Mouse (Mus musculus) layer of hippocampus, postnatal 14 days (tissue): Measurements from ENCODE around the gene Lsg1. TPM values are rescaled to one million over a fixed set of nuclear protein-coding genes. Genes with fewer than 3 reads are reported as not detected.

Experiments
- DNase-seq, 2 experiments: peaks; one replicate each; pipeline ENCODE4 v3.0.0; 2021 to 2022; ENCODE audit warnings: low spot score in 2 of 2, mixed read lengths in 1 of 2
- total RNA-seq, 2 experiments: library from RNA; stranded (reverse); gene quantifications; 2 replicates each; pipeline ENCODE4 v1.2.3; 2021

Gene Lsg1
- total RNA-seq, 2 experiments from 2014 or later, result 19.9 to 24.0 TPM

DNA sequence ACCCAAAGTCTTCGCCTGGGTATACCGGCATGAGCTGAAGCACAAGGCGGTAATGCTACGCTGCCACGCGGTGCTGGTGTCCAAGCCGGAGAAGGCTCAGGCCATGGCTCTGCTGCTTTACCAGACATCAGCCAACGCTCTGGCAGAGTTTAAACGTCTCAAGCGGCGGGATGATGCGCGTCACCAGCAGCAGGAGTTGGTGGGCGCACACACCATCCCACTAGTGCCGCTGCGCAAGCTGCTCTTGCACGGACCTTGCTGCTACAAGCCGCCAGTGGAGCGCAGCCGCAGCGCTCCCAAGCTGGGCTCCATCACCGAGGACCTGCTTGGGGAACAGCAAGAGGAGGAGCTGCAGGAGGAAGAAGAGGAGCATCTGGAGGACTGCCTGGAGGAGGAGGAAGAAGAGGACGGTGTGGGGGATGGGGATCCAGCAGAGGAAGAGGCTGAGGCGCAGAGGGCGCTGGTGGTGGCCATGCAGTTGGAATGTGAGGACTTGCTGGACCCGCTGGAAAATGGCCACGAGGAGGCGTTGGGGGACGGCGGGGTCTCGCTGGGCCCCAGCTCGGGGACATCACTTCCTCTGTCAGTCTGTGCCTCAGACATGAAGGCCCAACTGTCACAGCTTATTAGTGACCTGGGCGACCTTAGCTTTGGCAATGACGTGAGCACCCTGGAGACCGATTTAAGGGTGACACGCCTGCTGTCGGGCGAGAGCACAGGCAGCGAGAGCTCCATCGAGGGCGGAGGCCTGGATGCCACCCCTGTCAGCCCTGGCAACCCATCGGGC is 13.8 kb upstream of the Lsg1 start:
- DNase-seq, result peak in 1 of 2 experiments; percentile 29

DNA sequence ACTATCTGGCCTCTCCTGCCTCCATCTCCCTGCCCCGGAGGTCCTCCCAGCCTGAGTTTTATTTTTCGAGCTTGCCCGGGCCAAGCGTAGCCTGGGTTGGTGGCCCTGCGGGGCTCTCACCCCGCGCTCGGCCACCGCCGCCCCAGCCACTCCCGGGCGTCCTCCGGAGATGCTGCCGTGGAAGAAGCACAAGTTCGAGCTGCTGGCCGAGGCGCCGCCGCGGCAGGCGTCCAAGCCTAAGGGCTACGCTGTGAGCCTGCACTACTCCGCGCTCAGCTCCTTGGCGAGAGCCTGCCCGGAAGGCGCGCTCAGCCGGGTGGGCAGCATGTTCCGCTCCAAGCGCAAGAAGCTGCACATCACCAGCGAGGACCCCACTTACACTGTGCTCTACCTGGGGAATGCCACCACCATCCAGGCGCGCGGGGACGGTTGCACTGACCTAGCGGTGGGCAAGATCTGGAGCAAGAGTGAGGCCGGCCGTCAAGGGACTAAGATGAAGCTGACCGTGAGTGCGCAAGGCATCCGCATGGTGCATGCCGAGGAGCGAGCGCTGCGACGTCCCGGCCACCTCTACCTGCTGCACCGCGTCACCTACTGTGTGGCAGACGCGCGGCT is 13.1 kb upstream of the Lsg1 start:
- DNase-seq, result peak in 1 of 2 experiments; percentile 28

DNA sequence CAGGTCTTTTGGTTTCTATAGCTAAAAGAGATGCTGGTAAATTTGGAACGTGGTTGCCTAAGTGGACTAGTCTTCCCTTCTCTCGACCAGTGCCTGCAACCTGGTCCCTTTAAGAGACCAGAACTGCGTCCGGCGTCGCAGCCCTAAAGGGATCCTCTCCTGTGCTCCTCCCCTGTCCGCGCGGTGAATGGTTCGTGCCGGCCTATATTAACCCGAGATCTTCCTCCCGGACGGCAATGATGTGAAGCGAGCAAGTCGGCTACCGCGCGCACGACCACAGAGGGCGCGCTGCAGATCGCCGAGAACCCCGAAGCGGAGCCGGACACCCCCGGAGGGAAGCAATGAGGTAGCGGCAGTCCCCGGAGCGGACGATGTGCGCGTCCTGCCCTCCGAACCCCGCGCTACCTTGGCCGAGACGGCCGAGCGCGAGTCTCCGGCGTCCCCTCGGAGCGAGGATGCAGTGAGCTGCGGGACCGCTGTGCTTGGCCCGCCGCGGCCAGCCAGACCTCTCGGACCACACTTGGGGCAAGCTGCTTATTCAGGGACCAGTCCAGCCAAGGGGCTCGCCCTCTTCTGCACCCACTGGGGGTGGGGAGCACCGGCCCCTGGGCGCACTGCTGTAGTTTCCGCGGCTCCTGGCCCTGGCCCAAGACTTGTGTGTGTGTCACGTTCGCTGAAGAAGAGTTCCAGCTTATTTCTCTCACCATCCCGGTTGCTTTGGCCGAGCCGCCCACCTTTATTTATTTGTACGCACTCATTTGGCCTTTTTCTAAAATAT is 12.3 kb upstream of the Lsg1 start, which contains the start of gene Fam43a:
TSS of gene Fam43a (plus strand) at position 233 of the 778 bp plus-strand sequence.
- peak; percentile 68 to 80 for DNase-seq

DNA sequence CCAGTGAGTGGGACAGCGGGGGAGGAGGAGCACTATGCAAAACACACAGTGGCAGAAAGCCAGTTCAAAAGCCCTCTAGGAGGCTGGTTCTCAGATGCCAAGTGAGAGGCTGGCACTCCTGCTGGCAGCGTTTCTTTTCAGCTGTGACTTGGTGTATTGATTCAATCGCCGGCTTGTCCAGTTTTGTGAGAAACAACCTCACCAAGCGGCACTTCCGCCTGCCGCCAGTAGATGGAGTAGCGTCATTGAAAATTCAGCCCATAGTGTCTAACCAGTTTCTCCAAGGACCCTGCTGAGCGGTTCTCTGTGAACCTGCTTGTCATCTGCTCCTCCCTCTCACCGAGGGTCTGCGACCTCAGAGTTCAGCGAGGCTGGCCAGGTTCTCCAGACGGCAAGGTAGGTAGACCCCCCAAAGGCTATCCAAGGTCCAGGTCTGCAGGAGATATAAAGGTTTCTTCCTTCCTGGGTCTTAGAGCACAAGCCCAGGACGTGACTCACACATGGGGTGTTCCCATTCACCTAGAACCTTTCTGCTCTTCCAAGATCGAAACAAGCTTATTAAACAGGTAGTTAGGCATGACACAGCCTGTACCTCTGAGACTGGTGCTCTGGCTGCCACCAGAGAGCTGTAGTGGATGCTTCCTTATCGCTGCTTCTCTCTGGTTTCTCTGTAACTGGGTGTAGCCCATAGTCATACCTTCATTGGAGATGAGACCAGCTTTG is 9.7 kb upstream of the Lsg1 start:
- DNase-seq, result peak; percentile 95 to 96

DNA sequence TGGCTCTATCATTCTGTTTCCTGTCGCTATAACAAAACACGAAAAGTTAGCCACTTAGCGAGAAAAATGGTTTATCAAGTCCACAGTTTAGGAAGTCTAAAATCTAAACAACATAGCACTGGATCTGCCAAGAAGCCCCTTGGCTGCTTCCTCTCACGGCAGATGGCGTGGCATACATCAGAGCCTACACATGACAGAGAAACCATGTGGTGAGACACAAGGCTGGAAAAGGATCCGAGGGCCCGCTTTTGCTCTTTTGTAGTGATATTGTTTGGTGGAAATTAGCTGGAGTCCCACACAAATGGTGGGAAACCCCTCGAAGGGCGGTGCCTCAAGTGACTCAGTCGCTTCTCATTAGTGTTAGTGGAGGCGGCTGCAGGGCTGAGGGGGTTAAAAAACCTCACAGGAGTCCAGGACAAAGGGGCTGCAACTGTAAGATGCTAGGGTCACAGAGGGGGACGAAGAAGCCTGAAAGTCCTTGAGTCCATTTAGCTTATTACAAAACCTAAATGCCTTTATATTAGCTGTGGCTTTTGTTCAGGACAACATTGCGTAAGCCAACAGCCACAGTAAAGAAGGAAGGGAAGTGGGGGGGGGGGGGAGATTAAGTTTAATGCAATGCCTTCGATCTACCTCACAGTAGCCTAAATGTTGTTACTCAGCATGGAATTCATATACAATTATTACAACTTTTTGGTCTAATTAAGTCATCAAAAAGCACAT is 8.6 kb upstream of the Lsg1 start:
- DNase-seq, result peak; percentile 50 to 85

DNA sequence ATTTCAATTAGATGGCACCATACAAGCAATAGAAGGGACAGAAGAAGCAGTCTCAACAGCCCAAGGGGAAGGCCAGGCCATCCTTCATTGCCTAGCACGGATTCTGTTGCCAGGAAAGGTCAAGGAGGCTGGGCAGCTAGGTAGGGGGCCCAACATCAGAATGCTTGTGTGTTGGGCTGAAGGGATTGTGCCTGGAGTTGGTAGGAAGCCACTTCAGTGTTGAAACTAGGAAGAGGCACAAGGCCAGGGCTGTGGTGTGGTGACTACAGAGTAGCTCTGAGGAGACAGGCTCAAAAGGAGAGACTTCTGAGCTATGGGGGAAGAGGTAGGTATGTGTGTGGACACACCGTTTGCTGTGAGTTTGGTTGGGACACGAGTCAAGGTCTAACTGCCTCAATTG is 8.0 kb upstream of the Lsg1 start:
- DNase-seq, result no peak

DNA sequence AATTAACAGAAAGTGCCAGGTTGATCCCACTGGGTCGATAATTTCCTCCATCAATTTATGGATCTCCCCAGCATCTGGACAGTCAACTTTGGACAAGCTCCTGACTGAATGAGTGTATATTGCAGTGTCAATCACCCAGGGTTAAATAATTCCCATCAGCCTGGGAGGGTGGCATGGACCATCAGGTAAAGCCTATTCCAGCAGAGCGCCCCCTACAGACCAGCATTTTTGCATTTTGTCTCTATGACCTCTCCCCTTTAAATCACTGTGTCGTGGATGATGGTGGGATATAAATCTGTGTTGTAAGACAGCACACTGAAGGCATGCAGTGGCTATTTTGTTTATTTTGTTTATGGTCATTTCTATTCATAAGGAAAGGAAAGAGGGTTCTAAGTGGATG is 4.6 kb upstream of the Lsg1 start:
- DNase-seq, result no peak

DNA sequence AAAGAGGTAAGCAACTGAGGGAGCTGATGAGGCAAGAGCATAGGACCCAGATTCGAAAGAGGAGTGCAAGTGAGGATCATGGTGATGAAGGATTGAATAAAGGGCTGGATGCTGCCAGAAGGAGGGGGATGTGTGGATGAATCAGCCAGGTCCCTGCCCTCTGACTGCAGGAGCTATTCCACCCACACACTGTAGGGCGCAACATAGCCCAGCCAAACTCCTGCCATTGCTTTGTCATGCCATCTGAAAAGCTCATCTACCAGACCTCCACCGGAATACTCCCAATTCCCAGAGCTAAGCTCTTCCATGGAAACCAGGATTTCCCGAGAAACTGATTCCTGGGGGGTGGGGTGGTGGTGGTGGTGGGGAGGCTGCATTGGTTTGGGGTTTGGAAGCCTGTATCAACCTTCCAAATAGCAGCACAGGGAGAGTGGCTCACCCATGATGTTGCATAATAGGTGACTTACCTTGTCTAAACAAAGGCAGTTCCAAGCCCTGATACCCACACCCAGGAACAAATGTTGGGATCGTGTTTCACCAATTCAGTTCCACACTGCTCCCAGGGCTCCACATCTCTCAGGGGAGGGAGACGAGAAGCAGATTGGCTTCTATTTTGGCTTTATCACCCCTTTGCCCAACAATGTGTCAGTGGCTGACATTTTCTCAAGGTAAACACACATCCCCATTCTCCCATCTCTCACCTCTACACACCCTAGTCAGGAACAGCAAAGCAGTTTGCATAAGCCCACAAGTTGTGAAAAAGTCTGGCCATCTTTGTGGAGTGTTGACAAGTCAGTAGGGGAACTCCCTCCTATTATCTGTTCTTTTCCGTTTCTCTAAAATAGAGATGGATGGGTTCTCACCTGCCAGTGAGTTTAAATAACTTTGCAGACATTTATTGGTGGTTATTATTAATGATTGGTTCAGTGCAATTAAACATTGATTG is 3.1 kb upstream of the Lsg1 start:
- DNase-seq, result no peak

DNA sequence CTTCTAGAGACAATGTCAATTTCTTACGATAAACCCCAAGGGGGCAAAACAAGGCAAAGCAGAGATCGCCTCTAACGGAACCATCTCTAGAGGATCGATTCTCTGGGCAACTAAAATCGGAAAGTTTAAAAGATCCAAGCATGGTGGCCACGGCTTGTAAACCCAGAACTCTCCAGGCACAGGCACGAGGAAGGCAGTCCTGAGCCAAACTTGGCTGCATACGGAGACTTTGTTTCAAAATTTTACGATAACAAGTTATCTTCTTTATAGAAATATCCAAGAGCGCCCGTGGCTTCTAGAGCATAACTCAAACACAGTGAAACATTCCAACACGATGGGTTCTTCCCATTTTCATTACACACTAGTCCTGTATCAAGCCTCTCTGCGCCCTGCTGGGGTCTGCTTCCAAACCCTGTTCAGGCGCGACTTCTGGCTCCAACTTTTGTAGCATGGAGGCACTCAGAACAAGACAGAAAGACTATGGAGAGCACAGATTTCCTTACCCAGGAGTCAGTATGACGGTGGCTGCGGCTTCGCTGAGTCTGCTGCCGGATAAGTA is 378 bp downstream of the Lsg1 start:
- no peak for DNase-seq

DNA sequence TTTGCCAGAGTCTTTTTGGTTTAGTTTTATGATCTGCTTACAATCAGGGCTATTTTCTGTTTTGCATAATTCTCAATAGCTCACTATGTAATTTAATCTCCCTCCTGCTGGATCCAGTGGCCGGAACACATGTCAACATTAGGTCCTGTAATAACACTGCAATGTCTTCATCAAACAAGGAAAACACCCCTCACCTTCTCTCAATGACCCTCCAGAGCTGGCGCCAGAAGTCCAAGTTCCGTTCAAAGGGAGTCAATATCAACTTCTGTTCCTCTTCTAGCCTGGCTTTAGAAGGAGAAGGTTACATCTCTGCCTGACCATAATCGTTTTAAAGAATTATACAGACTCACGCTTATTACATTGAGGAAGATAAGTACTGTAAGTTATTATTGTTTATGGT is 6.6 kb downstream of the Lsg1 start:
- no peak for DNase-seq

DNA sequence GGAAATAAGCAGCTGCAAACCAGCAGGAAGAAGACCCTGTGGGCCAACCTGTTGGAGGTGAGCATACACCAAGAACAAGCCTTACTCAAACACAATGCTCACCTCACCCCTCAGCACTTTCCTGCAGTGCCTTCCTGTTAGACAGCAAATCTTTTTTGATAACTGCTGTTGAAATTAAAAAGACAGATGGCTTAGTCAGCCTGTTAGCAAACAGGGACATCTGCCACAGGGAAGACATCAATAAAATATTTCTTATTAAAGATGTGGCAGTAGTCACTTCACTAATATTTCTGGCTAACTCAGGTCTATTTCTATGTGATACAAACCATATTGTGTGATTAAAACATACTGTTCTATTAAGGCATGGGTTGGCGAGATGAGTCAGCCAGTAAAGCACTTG is 11.0 kb downstream of the Lsg1 start:
- peak in 1 of 2 experiments; percentile 57 for DNase-seq

DNA sequence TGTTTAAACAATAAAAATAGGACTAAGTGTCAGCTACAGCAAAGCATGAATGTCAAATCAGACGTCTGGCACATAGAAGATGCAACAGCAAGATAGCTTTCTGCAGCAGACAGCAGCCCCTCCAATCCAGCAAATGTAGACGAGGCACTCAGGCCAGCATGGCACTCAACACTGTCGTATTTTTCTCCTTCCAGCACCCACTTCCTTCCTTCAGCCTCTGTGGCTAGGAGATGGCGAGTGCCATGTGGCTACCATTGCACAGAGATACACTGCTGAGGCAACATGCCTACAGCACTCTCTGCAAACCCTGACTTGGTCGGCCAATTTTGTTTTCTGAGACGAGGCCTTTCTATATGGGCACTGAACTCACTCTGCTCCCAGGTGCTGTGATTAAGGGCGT is 11.6 kb downstream of the Lsg1 start:
- no peak for DNase-seq

DNA sequence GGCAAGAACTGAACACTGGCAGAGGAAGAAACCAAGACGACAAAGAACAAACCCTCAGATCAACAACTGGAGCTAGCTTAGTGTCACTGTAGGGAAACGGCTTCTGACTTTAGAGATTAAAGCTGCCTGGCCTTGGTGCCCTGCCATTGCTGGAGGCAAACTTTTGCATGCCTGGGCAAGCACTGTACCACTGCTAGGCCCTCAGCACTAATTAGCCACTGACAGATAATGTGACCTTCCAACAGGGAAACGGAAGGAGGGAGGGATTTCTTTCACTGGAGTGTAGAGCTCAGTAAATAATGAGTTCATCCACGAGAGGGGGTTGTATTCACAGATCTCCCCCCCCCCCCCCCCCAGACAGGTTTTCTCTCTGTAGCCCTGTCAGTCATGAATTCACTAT is 15.2 kb downstream of the Lsg1 start:
- no peak for DNase-seq

DNA sequence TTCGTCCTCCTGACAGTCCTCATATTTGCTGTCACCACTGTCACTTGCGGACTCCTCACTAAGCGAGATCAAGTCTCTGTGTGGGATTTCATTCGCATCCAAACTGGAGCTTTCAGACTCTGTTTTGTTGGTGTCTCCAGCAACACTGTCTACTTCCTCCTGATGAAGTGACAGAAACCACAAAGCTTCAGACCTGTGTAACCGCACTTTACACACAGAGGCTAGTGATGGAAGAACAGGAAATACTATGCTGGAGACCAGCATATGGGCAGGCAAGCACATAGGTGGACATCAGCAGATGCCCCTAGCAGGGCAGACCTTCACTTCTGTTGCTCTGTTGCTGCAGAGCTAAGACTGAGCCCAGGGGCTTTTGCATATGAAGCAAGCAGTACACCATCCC is 16.0 kb downstream of the Lsg1 start:
- DNase-seq, result no peak

DNA sequence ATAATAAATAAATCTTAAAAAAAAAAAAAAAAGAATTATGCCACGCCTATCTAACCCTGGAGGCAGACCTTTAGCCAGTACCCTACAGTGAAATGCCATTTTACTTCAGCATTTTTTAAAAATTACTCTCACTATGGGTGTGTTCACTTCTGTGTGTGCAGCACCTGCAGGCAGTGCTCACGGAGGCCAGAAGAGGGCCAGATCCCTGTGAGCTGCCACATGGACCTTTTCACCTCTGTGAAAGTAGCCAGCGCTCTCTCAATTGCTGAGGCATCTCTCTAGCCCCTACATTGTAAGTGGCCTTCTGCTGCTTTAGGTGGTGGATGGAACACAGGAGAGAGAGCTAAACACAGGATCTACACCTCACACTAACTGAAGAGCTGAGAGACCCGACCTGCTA is 17.2 kb downstream of the Lsg1 start:
- DNase-seq, result no peak

DNA sequence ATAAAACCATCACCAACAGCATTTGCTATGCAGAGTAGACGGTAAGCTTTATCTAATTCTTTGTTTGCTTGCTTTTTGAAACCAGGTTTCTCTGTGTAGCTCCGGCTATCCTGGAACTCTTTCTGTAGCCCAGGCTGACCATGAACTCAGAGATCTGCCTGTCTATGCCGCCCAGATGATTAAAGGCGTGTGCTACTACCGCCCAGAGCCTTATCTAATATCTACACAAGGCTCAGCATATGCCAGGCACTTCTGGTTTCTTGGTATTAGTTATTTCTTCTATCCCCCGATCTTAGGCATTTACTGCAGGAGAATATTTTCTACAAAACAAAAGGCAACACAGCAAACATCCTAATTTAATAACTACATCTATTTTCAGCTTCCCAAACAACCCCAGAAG is 21.8 kb downstream of the Lsg1 start:
- no peak for DNase-seq

DNA sequence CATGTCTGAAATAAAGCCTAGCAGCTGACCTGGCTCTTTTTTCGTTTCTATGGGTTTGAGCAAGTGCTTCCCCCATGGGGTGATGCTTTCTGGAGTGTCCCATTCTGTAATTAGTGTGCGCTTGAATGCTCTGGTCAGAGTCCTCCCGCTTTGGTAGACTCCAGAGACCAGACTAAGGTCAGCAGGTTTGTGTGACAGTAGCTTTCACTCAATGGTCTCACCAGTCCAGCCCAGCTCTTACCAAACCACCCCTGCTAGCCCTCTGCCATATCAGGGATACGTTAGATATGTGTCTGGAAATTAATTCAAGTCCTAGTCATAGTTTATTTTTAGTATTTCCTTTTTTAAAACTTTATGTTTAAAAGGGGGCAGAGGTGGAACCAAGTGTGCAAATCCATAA is 26.8 kb downstream of the Lsg1 start:
- no peak for DNase-seq

DNA sequence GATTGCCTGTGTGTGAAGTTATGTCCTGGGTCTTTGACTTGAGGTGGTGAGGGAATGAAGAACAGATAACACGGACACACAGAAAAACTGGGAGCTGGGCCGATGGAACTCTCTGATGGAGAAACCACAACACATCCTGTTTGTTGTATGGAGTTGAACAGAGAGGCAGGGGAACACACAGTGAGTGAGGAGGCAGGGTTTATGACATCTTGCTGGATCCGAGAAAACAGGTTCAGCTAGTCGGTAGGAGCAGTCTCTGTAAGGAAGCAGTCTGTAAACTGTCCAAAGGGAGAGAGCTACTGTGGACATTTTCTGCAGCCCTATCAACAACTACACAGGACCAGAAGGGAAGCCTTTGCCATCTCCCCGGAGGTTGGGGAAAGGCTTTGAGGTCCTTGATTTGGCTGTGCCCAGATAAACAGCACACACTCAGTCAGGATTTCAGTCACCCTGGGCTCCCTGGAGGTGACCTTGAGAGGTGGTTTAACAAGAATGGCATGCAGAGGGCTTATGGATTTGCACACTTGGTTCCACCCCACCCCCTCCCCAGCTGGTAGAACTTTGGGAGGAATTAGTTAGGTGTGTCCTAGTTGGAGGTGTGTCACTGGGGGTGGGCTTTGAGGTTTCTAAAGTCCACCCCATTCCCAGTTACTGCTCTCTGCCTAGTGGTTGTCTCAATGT is 27.9 kb downstream of the Lsg1 start:
- DNase-seq, result no peak

DNA sequence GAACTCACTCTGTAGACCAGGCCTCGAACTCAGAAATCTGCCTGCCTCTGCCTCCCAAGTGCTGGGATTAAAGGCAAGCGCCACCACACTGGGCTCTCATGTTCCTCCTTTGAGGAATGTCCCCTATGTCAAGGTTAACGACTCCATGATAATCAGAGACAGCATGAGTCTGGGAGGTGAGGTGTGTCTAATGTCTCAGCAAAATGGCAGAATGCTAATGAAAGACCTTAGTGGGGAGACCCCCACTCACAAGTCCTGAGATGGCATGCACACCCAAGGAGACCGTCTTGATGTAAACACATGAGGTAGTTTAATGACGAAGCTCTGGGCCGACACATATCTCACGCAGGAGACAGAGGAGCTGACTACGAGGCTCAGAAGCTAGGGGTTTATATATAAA is 33.3 kb downstream of the Lsg1 start:
- DNase-seq, result no peak
